Mouse (Mus musculus): ENCODE results near the gene Ddx28.

DNA sequence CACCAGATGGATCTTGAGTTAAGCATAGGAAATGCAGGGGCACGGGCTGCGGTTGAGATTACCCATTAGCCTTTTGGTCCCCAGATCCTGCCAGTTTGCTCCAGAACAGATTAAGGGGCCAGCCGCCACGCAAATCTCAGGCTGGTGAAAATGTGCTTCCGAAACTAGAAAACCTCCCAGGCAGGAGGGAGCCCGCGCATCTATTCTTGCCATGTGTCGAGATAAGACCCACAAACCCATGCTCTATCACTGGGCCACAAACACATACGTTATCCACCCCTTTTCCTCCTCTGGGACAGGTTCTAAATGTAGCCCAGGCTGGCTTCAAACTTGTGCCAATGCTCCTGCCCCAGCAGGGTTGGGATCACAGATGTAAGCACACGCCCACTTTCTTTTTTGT, 50.1 kb downstream of the Ddx28 start:
- TF ChIP-seq CTCF (conservative IDR thresholded peaks at IDR 0.05; ENCODE audit: insufficient read depth, insufficient read length, low read depth, low read length) (no peak), POLR2A (IDR thresholded peaks at IDR 0.05; ENCODE audit: low read depth, low read length) (no peak)
